Mouse (Mus musculus): ENCODE results near the gene Notum. TPM values are rescaled to one million over a fixed set of nuclear protein-coding genes. Genes with fewer than 3 reads are reported as not detected.
A peak's percentile ranks its signal among the peaks of the same experiment; 100 is the strongest.

The Notum gene
- polyA plus RNA-seq, 1 experiment from 2014 or later: 1.4 TPM

DNA sequence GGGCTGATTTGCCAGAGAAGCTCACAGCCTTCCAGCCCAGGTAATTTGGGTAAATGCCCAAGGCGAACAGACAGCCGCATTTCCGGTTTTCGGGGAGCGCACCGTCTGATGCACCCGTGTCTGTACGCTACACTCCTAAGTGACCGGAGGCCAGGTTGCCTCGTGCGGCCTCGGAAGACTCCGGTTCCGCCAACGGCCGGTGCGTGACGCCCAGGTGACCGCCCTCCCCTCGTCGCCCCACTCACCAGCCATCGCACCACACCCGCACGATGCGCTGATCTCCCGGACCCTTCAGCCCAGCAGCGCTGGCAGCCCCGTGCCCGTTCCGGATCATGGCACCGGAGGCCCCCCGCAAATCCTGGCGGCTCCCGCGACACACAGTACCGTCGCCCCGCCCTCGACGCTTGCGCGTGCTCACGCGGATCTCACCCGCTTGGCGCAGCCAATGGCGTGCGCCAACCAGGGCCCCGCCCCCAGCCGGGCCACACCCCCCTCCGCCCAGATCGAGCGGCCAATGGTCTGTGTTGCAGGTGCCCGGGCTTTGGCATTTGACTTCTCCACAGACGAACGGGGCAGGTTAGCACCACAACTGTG, 43.4 kb downstream of the Notum start, which contains the start of gene Pcyt2:
Gene Pcyt2 (minus strand): TSS at position 418 of the 594 bp plus-strand sequence.
- peaks cover 3% of the 10 kb centered on the region for H3K4me1 ChIP-seq (replicated peaks; ENCODE audit: control insufficient read depth, insufficient read depth)
- H3K4me3 ChIP-seq (ENCODE audit: low read depth, low read length): peak within 1 kb of the TSS; percentile 79
- under 1% methylated on average over 53 of the region's 56 CpGs for WGBS
- TF ChIP-seq EP300 (optimal IDR thresholded peaks at IDR 0.05) (no peak), CTCF (IDR thresholded peaks at IDR 0.05; ENCODE audit: low read depth) (no peak)
- H3K4me2 ChIP-seq (replicated peaks; ENCODE audit: low read depth): peak within 1 kb of the TSS; percentile 88
- H3K9me3 ChIP-seq (ENCODE audit: control insufficient read depth, low read length): no peaks in the 10 kb centered on the region
- peaks cover 9% of the 10 kb centered on the region for H3K36me3 ChIP-seq (ENCODE audit: control insufficient read depth, insufficient read depth, low read length)
- peak; percentile 91 for ATAC-seq (ENCODE audit: low FRiP score, low TSS enrichment)
- peak within 1 kb of the TSS; percentile 81 for H3K9ac ChIP-seq (ENCODE audit: low read length)
- DNase-seq (ENCODE audit: low spot score): peak; percentile 97
- peak within 1 kb of the TSS; percentile 86 for H3K27ac ChIP-seq (replicated peaks)
- H3K27me3 ChIP-seq (ENCODE audit: control insufficient read depth, insufficient read depth, low read length): no peaks in the 10 kb centered on the region

GRCm38 (mm10) chr11:120616617-120617294, 44.2 kb downstream of the Notum start:
- TF ChIP-seq EP300 (optimal IDR thresholded peaks at IDR 0.05) (no peak), CTCF (IDR thresholded peaks at IDR 0.05; ENCODE audit: low read depth) (no peak)
- peaks cover 12% of the 10 kb centered on the region; the same call in 1 of the 2 replicates for H3K36me3 ChIP-seq (ENCODE audit: control insufficient read depth, insufficient read depth, low read length)
- peak overlapping the region; percentile 79 for H3K4me3 ChIP-seq (ENCODE audit: low read depth, low read length)
- WGBS: 44% methylated on average over 4 of the region's 4 CpGs
- DNase-seq (ENCODE audit: low spot score) (no peak), ATAC-seq (ENCODE audit: low FRiP score, low TSS enrichment) (no peak)
- H3K9ac ChIP-seq (ENCODE audit: low read length): peak overlapping the region; percentile 81
- peak overlapping the region; percentile 86; the same call in 1 of the 2 replicates for H3K27ac ChIP-seq (replicated peaks)
- H3K4me2 ChIP-seq (replicated peaks; ENCODE audit: low read depth): peak overlapping the region; percentile 88
- H3K4me1 ChIP-seq (replicated peaks; ENCODE audit: control insufficient read depth, insufficient read depth): peaks cover 3% of the 10 kb centered on the region
- no peaks in the 10 kb centered on the region for H3K27me3 ChIP-seq (ENCODE audit: control insufficient read depth, insufficient read depth, low read length)
- H3K9me3 ChIP-seq (ENCODE audit: control insufficient read depth, low read length): no peaks in the 10 kb centered on the region

- ATAC-seq (ENCODE audit: low FRiP score, low TSS enrichment) (peak; percentile 47), DNase-seq (ENCODE audit: low spot score) (peak; percentile 67)
- Histone ChIP-seq H3K9ac (ENCODE audit: low read length) (peak overlapping the region; percentile 27; the same call in 1 of the 2 replicates), H3K4me2 (replicated peaks; ENCODE audit: low read depth) (no peak overlapping the region), H3K36me3 (ENCODE audit: control insufficient read depth, insufficient read depth, low read length) (peaks cover 14% of the 10 kb centered on the region), H3K9me3 (ENCODE audit: control insufficient read depth, low read length) (no peaks in the 10 kb centered on the region), H3K27me3 (ENCODE audit: control insufficient read depth, insufficient read depth, low read length) (no peaks in the 10 kb centered on the region), H3K27ac (replicated peaks) (no peak overlapping the region), H3K4me1 (replicated peaks; ENCODE audit: control insufficient read depth, insufficient read depth) (peaks cover 3% of the 10 kb centered on the region), H3K4me3 (ENCODE audit: low read depth, low read length) (no peak overlapping the region)
- 83% methylated on average over 11 of the region's 11 CpGs for WGBS
- TF ChIP-seq CTCF (IDR thresholded peaks at IDR 0.05; ENCODE audit: low read depth) (no peak), EP300 (optimal IDR thresholded peaks at IDR 0.05) (no peak)
These were observed 45.3 kb downstream of the Notum start for GRCm38 (mm10) chr11:120615606-120616203.

GRCm38 (mm10) chr11:120615167-120615566, 45.8 kb downstream of the Notum start:
- WGBS: 92% methylated on average over 6 of the region's 6 CpGs
- no peaks in the 10 kb centered on the region for H3K9me3 ChIP-seq (ENCODE audit: control insufficient read depth, low read length)
- H3K27ac ChIP-seq (replicated peaks): no peak overlapping the region
- H3K36me3 ChIP-seq (ENCODE audit: control insufficient read depth, insufficient read depth, low read length): peaks cover 12% of the 10 kb centered on the region
- TF ChIP-seq CTCF (IDR thresholded peaks at IDR 0.05; ENCODE audit: low read depth) (no peak), EP300 (optimal IDR thresholded peaks at IDR 0.05) (no peak)
- H3K4me1 ChIP-seq (replicated peaks; ENCODE audit: control insufficient read depth, insufficient read depth): peaks cover 3% of the 10 kb centered on the region
- H3K4me3 ChIP-seq (ENCODE audit: low read depth, low read length): no peak overlapping the region
- H3K27me3 ChIP-seq (ENCODE audit: control insufficient read depth, insufficient read depth, low read length): no peaks in the 10 kb centered on the region
- no peak overlapping the region for H3K4me2 ChIP-seq (replicated peaks; ENCODE audit: low read depth)
- peak overlapping the region; percentile 27; the same call in 1 of the 2 replicates for H3K9ac ChIP-seq (ENCODE audit: low read length)
- no peak for ATAC-seq (ENCODE audit: low FRiP score, low TSS enrichment)
- DNase-seq (ENCODE audit: low spot score): no peak

DNA sequence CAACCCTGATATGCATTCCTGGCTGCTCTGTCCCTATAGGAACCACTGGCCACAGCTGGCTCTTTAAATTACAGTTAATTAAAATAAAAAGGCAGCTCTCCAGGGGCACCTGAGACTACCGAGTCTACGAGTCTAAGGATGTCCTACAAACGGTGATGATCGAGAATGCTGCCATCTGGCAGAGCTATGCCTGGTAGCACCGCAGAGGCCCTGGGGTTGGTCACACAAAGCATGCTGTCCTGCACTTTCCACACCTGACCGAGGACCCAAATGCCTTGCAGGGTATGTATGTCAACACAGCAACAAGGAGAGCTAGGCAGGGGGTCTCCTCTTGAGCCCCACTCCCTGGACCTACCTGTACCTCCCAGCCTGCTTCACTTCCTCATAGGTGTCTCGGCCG, 47.0 kb downstream of the Notum start:
- H3K27ac ChIP-seq (replicated peaks): no peak overlapping the region
- H3K4me2 ChIP-seq (replicated peaks; ENCODE audit: low read depth): no peak overlapping the region
- DNase-seq (ENCODE audit: low spot score) (no peak), ATAC-seq (ENCODE audit: low FRiP score, low TSS enrichment) (no peak)
- WGBS: 88% methylated on average over 8 of the region's 8 CpGs
- no peaks in the 10 kb centered on the region for H3K27me3 ChIP-seq (ENCODE audit: control insufficient read depth, insufficient read depth, low read length)
- peaks cover 12% of the 10 kb centered on the region for H3K36me3 ChIP-seq (ENCODE audit: control insufficient read depth, insufficient read depth, low read length)
- no peaks in the 10 kb centered on the region for H3K9me3 ChIP-seq (ENCODE audit: control insufficient read depth, low read length)
- H3K9ac ChIP-seq (ENCODE audit: low read length): no peak overlapping the region
- peaks cover 3% of the 10 kb centered on the region for H3K4me1 ChIP-seq (replicated peaks; ENCODE audit: control insufficient read depth, insufficient read depth)
- TF ChIP-seq EP300 (optimal IDR thresholded peaks at IDR 0.05) (no peak), CTCF (IDR thresholded peaks at IDR 0.05; ENCODE audit: low read depth) (no peak)
- no peak overlapping the region for H3K4me3 ChIP-seq (ENCODE audit: low read depth, low read length)

Data from stomach, postnatal 0 days (tissue).